Mouse (Mus musculus) MEL (cell line): ENCODE results near the gene Hpca.

ENCODE experiments used
- POLR2A ChIP-seq, 2 experiments: IDR thresholded peaks; 2 replicates each; pipeline ENCODE4 v1.6.1; 2011 to 2012; ENCODE audit warnings: low read length in 2 of 2, mild to moderate bottlenecking in 2 of 2, control low read depth in 1 of 2, improper control_type of control experiment in 1 of 2, low read depth in 1 of 2, moderate library complexity in 1 of 2; ENCODE audit not compliant: control insufficient read depth in 1 of 2, insufficient read depth in 1 of 2, poor library complexity in 1 of 2
- USF2 ChIP-seq, 2 experiments: IDR thresholded peaks; 2 replicates each; pipeline ENCODE4 v1.6.1; 2011 to 2012; ENCODE audit warnings: improper control_type of control experiment in 2 of 2, low read length in 2 of 2, borderline replicate concordance in 1 of 2, inconsistent platforms in 1 of 2, low read depth in 1 of 2, mild to moderate bottlenecking in 1 of 2; ENCODE audit not compliant: insufficient read depth in 1 of 2

DNA sequence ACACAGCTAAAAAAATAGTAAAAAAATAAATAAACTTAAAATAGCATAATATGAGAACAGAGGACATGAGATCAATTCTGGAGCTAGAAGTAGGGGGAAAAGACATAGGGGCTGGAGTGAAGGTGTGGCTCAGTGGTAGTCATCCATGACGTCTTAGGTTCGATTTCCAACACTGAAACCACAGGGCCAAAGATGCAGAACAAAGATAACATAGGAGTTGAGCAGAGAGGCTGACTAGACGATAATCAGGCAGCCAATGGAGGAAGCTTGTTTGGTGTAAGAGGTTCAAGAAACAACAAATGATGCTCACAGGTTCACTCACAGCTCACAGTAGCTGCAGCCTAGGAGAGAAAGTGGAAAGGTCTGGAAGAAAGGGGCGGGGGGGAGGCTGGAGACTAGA is 19.0 kb upstream of the Hpca start:
- TF ChIP-seq USF2 (IDR thresholded peaks at IDR 0.05; ENCODE audit: borderline replicate concordance in 1 of 2, insufficient read depth in 1 of 2, low read depth in 1 of 2, low read length in 2 of 2), result no peak
- TF ChIP-seq POLR2A (IDR thresholded peaks at IDR 0.05; ENCODE audit: control insufficient read depth in 1 of 2, insufficient read depth in 1 of 2, low read depth in 1 of 2, low read length in 2 of 2, poor library complexity in 1 of 2), result no peak; a peak in 1 of 4 replicates
